Mouse (Mus musculus): Measurements from ENCODE around the gene Ankrd13b.

DNA sequence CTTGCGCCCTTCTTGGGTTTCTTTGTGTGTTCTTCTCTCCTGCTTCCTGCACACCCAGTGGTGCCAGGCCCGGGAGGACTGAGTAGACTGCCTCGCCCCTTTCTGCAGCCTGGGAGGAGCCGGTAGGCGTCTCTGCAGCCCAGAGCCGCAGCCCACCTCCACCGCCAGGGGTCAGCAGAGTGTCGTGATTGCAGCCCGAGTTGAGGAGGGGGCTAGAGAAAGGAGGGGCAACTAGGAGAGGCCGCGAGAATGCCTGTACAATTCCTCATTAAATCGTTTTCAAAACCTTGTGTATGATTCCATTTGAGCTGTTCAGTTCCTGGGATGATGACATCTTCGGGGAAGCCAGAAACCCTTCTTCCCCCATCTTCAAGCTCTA lies 1.6 kb upstream of the Ankrd13b start:
- TF ChIP-seq CTCF (IDR thresholded peaks at IDR 0.05; ENCODE audit: insufficient read depth, low read depth, low read length): peak; percentile 96
- no peak for TF ChIP-seq POLR2A (IDR thresholded peaks at IDR 0.05; ENCODE audit: insufficient read depth, low read depth, low read length)
